Mouse (Mus musculus): Measurements from ENCODE around the gene Ak8. TPM values are rescaled to one million over a fixed set of nuclear protein-coding genes. Genes with fewer than 3 reads are reported as not detected.

Gene Ak8
- polyA plus RNA-seq, 1 experiment from 2014 or later = 0.24 TPM

DNA sequence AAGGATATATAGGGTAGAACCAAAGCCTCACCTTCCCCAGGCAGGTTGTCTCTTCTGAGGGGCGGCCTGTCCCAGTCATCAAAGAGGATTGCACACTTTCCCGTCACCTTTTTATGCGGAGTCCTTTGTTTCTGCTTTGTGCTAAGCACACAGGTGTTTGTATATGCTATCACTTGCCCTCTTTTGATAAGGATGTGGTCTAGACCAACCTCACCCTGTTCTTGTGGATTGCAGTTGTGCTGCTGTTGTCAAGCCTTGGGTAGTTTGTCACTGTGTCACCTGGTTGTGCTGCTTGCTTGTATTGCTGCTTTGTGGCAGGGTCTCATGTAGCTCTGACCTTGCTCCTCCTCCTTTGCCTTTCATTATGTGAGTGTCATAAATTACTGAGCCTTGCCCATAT lies 152.6 kb downstream of the Ak8 start:
- Histone ChIP-seq H3K36me3 (ENCODE audit: control insufficient read depth, insufficient read depth, low read length) (peaks cover 64% of the 10 kb centered on the region), H3K9ac (ENCODE audit: low read length) (no peak overlapping the region), H3K27me3 (ENCODE audit: control insufficient read depth, insufficient read depth, low read length) (no peaks in the 10 kb centered on the region), H3K4me2 (ENCODE audit: low read length) (no peak overlapping the region), H3K4me3 (ENCODE audit: control insufficient read depth in 1 of 2, insufficient read depth in 1 of 2, low read depth in 1 of 2, low read length in 2 of 2) (no peak overlapping the region), H3K4me1 (ENCODE audit: control insufficient read depth in 2 of 2, insufficient read depth in 2 of 2, low read length in 2 of 2) (no peaks in the 10 kb centered on the region), H3K9me3 (ENCODE audit: control insufficient read depth, low read length) (no peaks in the 10 kb centered on the region), H3K27ac (replicated peaks in 1 of 2; ENCODE audit: control insufficient read depth in 1 of 2, insufficient read depth in 1 of 2, low read depth in 2 of 2, low read length in 2 of 2) (no peak overlapping the region)
- no peak for ATAC-seq (ENCODE audit: insufficient number of reproducible peaks, insufficient read depth, low FRiP score, low read depth)
- 87% methylated on average over 3 of the region's 3 CpGs for WGBS

GRCm38 (mm10) chr2:28855773-28856172 lies 155.8 kb downstream of the Ak8 start:
- H3K36me3 ChIP-seq (ENCODE audit: control insufficient read depth, insufficient read depth, low read length) = peaks cover 74% of the 10 kb centered on the region
- 83% methylated on average over 2 of the region's 2 CpGs for WGBS
- no peak for ATAC-seq (ENCODE audit: insufficient number of reproducible peaks, insufficient read depth, low FRiP score, low read depth)

GRCm38 (mm10) chr2:28859303-28859702 lies 159.3 kb downstream of the Ak8 start:
- H3K27ac ChIP-seq (replicated peaks in 1 of 2; ENCODE audit: control insufficient read depth in 1 of 2, insufficient read depth in 1 of 2, low read depth in 2 of 2, low read length in 2 of 2) = no peak overlapping the region
- peaks cover 92% of the 10 kb centered on the region for H3K36me3 ChIP-seq (ENCODE audit: control insufficient read depth, insufficient read depth, low read length)
- no peak overlapping the region for H3K9ac ChIP-seq (ENCODE audit: low read length)
- H3K27me3 ChIP-seq (ENCODE audit: control insufficient read depth, insufficient read depth, low read length) = no peaks in the 10 kb centered on the region
- no peak for ATAC-seq (ENCODE audit: insufficient number of reproducible peaks, insufficient read depth, low FRiP score, low read depth)
- H3K9me3 ChIP-seq (ENCODE audit: control insufficient read depth, low read length) = no peaks in the 10 kb centered on the region
- 93% methylated on average over 4 of the region's 4 CpGs for WGBS
- no peak overlapping the region for H3K4me2 ChIP-seq (ENCODE audit: low read length)
- H3K4me3 ChIP-seq (ENCODE audit: control insufficient read depth in 1 of 2, insufficient read depth in 1 of 2, low read depth in 1 of 2, low read length in 2 of 2) = no peak overlapping the region
- no peaks in the 10 kb centered on the region for H3K4me1 ChIP-seq (ENCODE audit: control insufficient read depth in 2 of 2, insufficient read depth in 2 of 2, low read length in 2 of 2)

More at GRCm38 (mm10) chr2:28855773-28856172, 155.8 kb downstream of the Ak8 start:
- Histone ChIP-seq H3K9ac (ENCODE audit: low read length) (no peak overlapping the region), H3K27ac (replicated peaks in 1 of 2; ENCODE audit: control insufficient read depth in 1 of 2, insufficient read depth in 1 of 2, low read depth in 2 of 2, low read length in 2 of 2) (no peak overlapping the region), H3K4me2 (ENCODE audit: low read length) (no peak overlapping the region), H3K4me1 (ENCODE audit: control insufficient read depth in 2 of 2, insufficient read depth in 2 of 2, low read length in 2 of 2) (no peaks in the 10 kb centered on the region), H3K27me3 (ENCODE audit: control insufficient read depth, insufficient read depth, low read length) (no peaks in the 10 kb centered on the region), H3K4me3 (ENCODE audit: control insufficient read depth in 1 of 2, insufficient read depth in 1 of 2, low read depth in 1 of 2, low read length in 2 of 2) (no peak overlapping the region), H3K9me3 (ENCODE audit: control insufficient read depth, low read length) (no peaks in the 10 kb centered on the region)

GRCm38 (mm10) chr2:28860678-28861423 lies 160.9 kb downstream of the Ak8 start:
- peaks cover 96% of the 10 kb centered on the region for H3K36me3 ChIP-seq (ENCODE audit: control insufficient read depth, insufficient read depth, low read length)
- no peaks in the 10 kb centered on the region for H3K27me3 ChIP-seq (ENCODE audit: control insufficient read depth, insufficient read depth, low read length)
- no peak for ATAC-seq (ENCODE audit: insufficient number of reproducible peaks, insufficient read depth, low FRiP score, low read depth)
- no peak overlapping the region for H3K27ac ChIP-seq (replicated peaks in 1 of 2; ENCODE audit: control insufficient read depth in 1 of 2, insufficient read depth in 1 of 2, low read depth in 2 of 2, low read length in 2 of 2)
- no peak overlapping the region for H3K4me3 ChIP-seq (ENCODE audit: control insufficient read depth in 1 of 2, insufficient read depth in 1 of 2, low read depth in 1 of 2, low read length in 2 of 2)
- H3K9ac ChIP-seq (ENCODE audit: low read length) = no peak overlapping the region
- 92% methylated on average over 8 of the region's 8 CpGs for WGBS
- H3K4me1 ChIP-seq (ENCODE audit: control insufficient read depth in 2 of 2, insufficient read depth in 2 of 2, low read length in 2 of 2) = no peaks in the 10 kb centered on the region
- H3K9me3 ChIP-seq (ENCODE audit: control insufficient read depth, low read length) = no peaks in the 10 kb centered on the region
- no peak overlapping the region for H3K4me2 ChIP-seq (ENCODE audit: low read length)

Small RNA genes lying within 50 kb of the gene (microRNA-seq; reads per million reads assigned to microRNA genes)
- not detected for gene Mir3088

Other genes starting within 250 kb of the Ak8 start
- 0.43 TPM in 1 of 2 replicates, not detected in the other for gene 1700007K13Rik, start 233.8 kb upstream of the Ak8 start, polyA plus RNA-seq (2014; fragmentation: Nextera tagmentation; extraction: Ambion mirVana)
- 47.9 and 50.9 TPM in 2 replicates for gene Mrps2, start 232.1 kb upstream of the Ak8 start, polyA plus RNA-seq (2014; fragmentation: Nextera tagmentation; extraction: Ambion mirVana)
- not detected in 2 replicates for gene Gbgt1, start 203.3 kb upstream of the Ak8 start, polyA plus RNA-seq (2014; fragmentation: Nextera tagmentation; extraction: Ambion mirVana)
- gene Gm10134, start 194.1 kb upstream of the Ak8 start, polyA plus RNA-seq (2014; fragmentation: Nextera tagmentation; extraction: Ambion mirVana) = 0.86 and 1.1 TPM in 2 replicates
- gene Ralgds, start 187.0 kb upstream of the Ak8 start, polyA plus RNA-seq (2014; fragmentation: Nextera tagmentation; extraction: Ambion mirVana) = 20.1 and 21.1 TPM in 2 replicates
- not detected in 2 replicates for gene Cel, start 136.8 kb upstream of the Ak8 start, polyA plus RNA-seq (2014; fragmentation: Nextera tagmentation; extraction: Ambion mirVana)
- 20.0 and 20.7 TPM in 2 replicates for gene Gtf3c5, start 116.4 kb upstream of the Ak8 start, polyA plus RNA-seq (2014; fragmentation: Nextera tagmentation; extraction: Ambion mirVana)
- 0.23 and 0.43 TPM in 2 replicates for gene Gfi1b, start 78.2 kb upstream of the Ak8 start, polyA plus RNA-seq (2014; fragmentation: Nextera tagmentation; extraction: Ambion mirVana)
- gene Tsc1, start 58.9 kb upstream of the Ak8 start, polyA plus RNA-seq (2014; fragmentation: Nextera tagmentation; extraction: Ambion mirVana) = 12.9 and 14.9 TPM in 2 replicates
- 0.43 and 2.7 TPM in 2 replicates for gene Spaca9, start 437 bp upstream of the Ak8 start, polyA plus RNA-seq (2014; fragmentation: Nextera tagmentation; extraction: Ambion mirVana)
- gene Gtf3c4, start 140.2 kb downstream of the Ak8 start, polyA plus RNA-seq (2014; fragmentation: Nextera tagmentation; extraction: Ambion mirVana) = 13.0 and 13.9 TPM in 2 replicates
- 7.1 and 8.6 TPM in 2 replicates for gene Ddx31, start 140.2 kb downstream of the Ak8 start, polyA plus RNA-seq (2014; fragmentation: Nextera tagmentation; extraction: Ambion mirVana)
- gene Barhl1, start 216.5 kb downstream of the Ak8 start, polyA plus RNA-seq (2014; fragmentation: Nextera tagmentation; extraction: Ambion mirVana) = not detected in 2 replicates

All from heart, embryonic 14.5 days (tissue).